Mouse (Mus musculus): ENCODE measurements around the gene Pphln1. TPM values are rescaled to one million over a fixed set of nuclear protein-coding genes. Genes with fewer than 3 reads are reported as not detected.

The Pphln1 gene
- total and polyA plus RNA-seq, 2 experiments from 2014 or later: 11.1 to 22.6 TPM

GRCm38 (mm10) chr15:93486066-93486465, 87.9 kb downstream of the Pphln1 start:
- Histone ChIP-seq H3K4me3 (ENCODE audit: low read depth, low read length) (no peak overlapping the region), H3K4me2 (ENCODE audit: low read depth, low read length) (no peak overlapping the region), H3K36me3 (replicated peaks; ENCODE audit: control insufficient read depth, insufficient read depth, low read length) (0 out of 2 replicates have a peak, but pooled peaks cover 9% of the 10 kb centered on the region), H3K27me3 (ENCODE audit: control insufficient read depth, insufficient read depth, low read length) (no peaks in the 10 kb centered on the region), H3K27ac (ENCODE audit: low read depth) (no peak overlapping the region), H3K9me3 (replicated peaks; ENCODE audit: control insufficient read depth, low read length) (no peaks in the 10 kb centered on the region), H3K4me1 (ENCODE audit: control insufficient read depth, insufficient read depth) (no peaks in the 10 kb centered on the region), H3K9ac (replicated peaks; ENCODE audit: low read depth, low read length) (no peak overlapping the region)
- DNase-seq (ENCODE audit: low spot score) (no peak), ATAC-seq (ENCODE audit: insufficient read depth, low read depth) (no peak)
- no peak for TF ChIP-seq EP300 (IDR thresholded peaks at IDR 0.05; ENCODE audit: low read depth)
- TF ChIP-seq CTCF (IDR thresholded peaks at IDR 0.05; ENCODE audit: low read depth): no peak
- 73% methylated on average over 7 of the region's 7 CpGs for WGBS

- 85% methylated on average over 4 of the region's 4 CpGs for WGBS
- DNase-seq (ENCODE audit: low spot score): no peak
Measured at GRCm38 (mm10) chr15:93489597-93489996, 91.4 kb downstream of the Pphln1 start.

GRCm38 (mm10) chr15:93494700-93495099, 96.5 kb downstream of the Pphln1 start:
- Histone ChIP-seq H3K9me3 (replicated peaks; ENCODE audit: control insufficient read depth, low read length) (no peaks in the 10 kb centered on the region), H3K4me2 (ENCODE audit: low read depth, low read length) (no peak overlapping the region), H3K36me3 (replicated peaks; ENCODE audit: control insufficient read depth, insufficient read depth, low read length) (peaks cover 23% of the 10 kb centered on the region), H3K4me3 (ENCODE audit: low read depth, low read length) (no peak overlapping the region), H3K27me3 (ENCODE audit: control insufficient read depth, insufficient read depth, low read length) (no peaks in the 10 kb centered on the region), H3K4me1 (ENCODE audit: control insufficient read depth, insufficient read depth) (no peaks in the 10 kb centered on the region), H3K27ac (ENCODE audit: low read depth) (no peak overlapping the region), H3K9ac (replicated peaks; ENCODE audit: low read depth, low read length) (no peak overlapping the region)
- DNase-seq (ENCODE audit: low spot score): no peak
- ATAC-seq (ENCODE audit: insufficient read depth, low read depth): no peak
- TF ChIP-seq CTCF (IDR thresholded peaks at IDR 0.05; ENCODE audit: low read depth) (no peak), EP300 (IDR thresholded peaks at IDR 0.05; ENCODE audit: low read depth) (no peak)
- 60% methylated on average over 7 of the region's 7 CpGs for WGBS

More at GRCm38 (mm10) chr15:93489597-93489996, 91.4 kb downstream of the Pphln1 start:
- no peaks in the 10 kb centered on the region for H3K27me3 ChIP-seq (ENCODE audit: control insufficient read depth, insufficient read depth, low read length)
- no peaks in the 10 kb centered on the region for H3K4me1 ChIP-seq (ENCODE audit: control insufficient read depth, insufficient read depth)
- no peak for TF ChIP-seq EP300 (IDR thresholded peaks at IDR 0.05; ENCODE audit: low read depth)
- no peak for TF ChIP-seq CTCF (IDR thresholded peaks at IDR 0.05; ENCODE audit: low read depth)
- no peak overlapping the region for H3K4me3 ChIP-seq (ENCODE audit: low read depth, low read length)
- ATAC-seq (ENCODE audit: insufficient read depth, low read depth): no peak
- peaks cover 13% of the 10 kb centered on the region; the same call in 1 of the 2 replicates for H3K36me3 ChIP-seq (replicated peaks; ENCODE audit: control insufficient read depth, insufficient read depth, low read length)
- no peaks in the 10 kb centered on the region for H3K9me3 ChIP-seq (replicated peaks; ENCODE audit: control insufficient read depth, low read length)
- H3K4me2 ChIP-seq (ENCODE audit: low read depth, low read length): no peak overlapping the region
- no peak overlapping the region for H3K9ac ChIP-seq (replicated peaks; ENCODE audit: low read depth, low read length)
- no peak overlapping the region for H3K27ac ChIP-seq (ENCODE audit: low read depth)

GRCm38 (mm10) chr15:93499866-93500265, 101.7 kb downstream of the Pphln1 start:
- 74% methylated on average over 9 of the region's 9 CpGs for WGBS
- no peak for DNase-seq (ENCODE audit: low spot score)
- TF ChIP-seq EP300 (IDR thresholded peaks at IDR 0.05; ENCODE audit: low read depth) (no peak), CTCF (IDR thresholded peaks at IDR 0.05; ENCODE audit: low read depth) (no peak)
- Histone ChIP-seq H3K4me2 (ENCODE audit: low read depth, low read length) (no peak overlapping the region), H3K9ac (replicated peaks; ENCODE audit: low read depth, low read length) (no peak overlapping the region), H3K9me3 (replicated peaks; ENCODE audit: control insufficient read depth, low read length) (no peaks in the 10 kb centered on the region), H3K27ac (ENCODE audit: low read depth) (no peak overlapping the region), H3K4me1 (ENCODE audit: control insufficient read depth, insufficient read depth) (no peaks in the 10 kb centered on the region), H3K27me3 (ENCODE audit: control insufficient read depth, insufficient read depth, low read length) (no peaks in the 10 kb centered on the region), H3K36me3 (replicated peaks; ENCODE audit: control insufficient read depth, insufficient read depth, low read length) (peaks cover 70% of the 10 kb centered on the region), H3K4me3 (ENCODE audit: low read depth, low read length) (no peak overlapping the region)
- no peak for ATAC-seq (ENCODE audit: insufficient read depth, low read depth)

GRCm38 (mm10) chr15:93502703-93503102, 104.6 kb downstream of the Pphln1 start:
- ATAC-seq (ENCODE audit: insufficient read depth, low read depth): no peak
- H3K9ac ChIP-seq (replicated peaks; ENCODE audit: low read depth, low read length): no peak overlapping the region
- no peak for DNase-seq (ENCODE audit: low spot score)

GRCm38 (mm10) chr15:93503201-93503745, 105.1 kb downstream of the Pphln1 start:
- Histone ChIP-seq H3K9me3 (replicated peaks; ENCODE audit: control insufficient read depth, low read length) (no peaks in the 10 kb centered on the region), H3K36me3 (replicated peaks; ENCODE audit: control insufficient read depth, insufficient read depth, low read length) (peaks cover 100% of the 10 kb centered on the region), H3K27me3 (ENCODE audit: control insufficient read depth, insufficient read depth, low read length) (no peaks in the 10 kb centered on the region), H3K4me2 (ENCODE audit: low read depth, low read length) (no peak overlapping the region), H3K4me1 (ENCODE audit: control insufficient read depth, insufficient read depth) (no peaks in the 10 kb centered on the region), H3K27ac (ENCODE audit: low read depth) (no peak overlapping the region), H3K9ac (replicated peaks; ENCODE audit: low read depth, low read length) (no peak overlapping the region), H3K4me3 (ENCODE audit: low read depth, low read length) (no peak overlapping the region)
- ATAC-seq (ENCODE audit: insufficient read depth, low read depth) (no peak), DNase-seq (ENCODE audit: low spot score) (no peak)
- 92% methylated on average over 35 of the region's 35 CpGs for WGBS
- TF ChIP-seq EP300 (IDR thresholded peaks at IDR 0.05; ENCODE audit: low read depth): no peak
- no peak for TF ChIP-seq CTCF (IDR thresholded peaks at IDR 0.05; ENCODE audit: low read depth)

More at GRCm38 (mm10) chr15:93502703-93503102, 104.6 kb downstream of the Pphln1 start:
- WGBS: 91% methylated on average over 9 of the region's 9 CpGs
- Histone ChIP-seq H3K4me3 (ENCODE audit: low read depth, low read length) (no peak overlapping the region), H3K27ac (ENCODE audit: low read depth) (no peak overlapping the region), H3K9me3 (replicated peaks; ENCODE audit: control insufficient read depth, low read length) (no peaks in the 10 kb centered on the region), H3K27me3 (ENCODE audit: control insufficient read depth, insufficient read depth, low read length) (no peaks in the 10 kb centered on the region), H3K36me3 (replicated peaks; ENCODE audit: control insufficient read depth, insufficient read depth, low read length) (peaks cover 99% of the 10 kb centered on the region), H3K4me2 (ENCODE audit: low read depth, low read length) (no peak overlapping the region), H3K4me1 (ENCODE audit: control insufficient read depth, insufficient read depth) (no peaks in the 10 kb centered on the region)
- TF ChIP-seq CTCF (IDR thresholded peaks at IDR 0.05; ENCODE audit: low read depth): no peak
- TF ChIP-seq EP300 (IDR thresholded peaks at IDR 0.05; ENCODE audit: low read depth): no peak

Data from heart, postnatal 0 days (tissue).